Mouse (Mus musculus) duodenum, adult 2 months (tissue): ENCODE data around the gene 4930513O06Rik. TPM values are rescaled to one million over a fixed set of nuclear protein-coding genes. Genes with fewer than 3 reads are reported as not detected.

Experiments
- polyA plus RNA-seq: library from polyadenylated mRNA; depleted of rRNA; stranded (reverse); fragments of >200 nt; gene quantifications from 2 replicates; pipeline ENCODE4 v1.2.3, GENCODE M21; 2012; ENCODE audit warnings: low replicate concordance; rRNA removed

4930513O06Rik gene
- polyA plus RNA-seq, result not detected in 2 replicates

GRCm38 (mm10) chrX:139085943-139086342, at the start of gene 4930513O06Rik:
TSS of gene 4930513O06Rik (plus strand) at chrX:139086243.

GRCm38 (mm10) chrX:139085077-139085476, 966 bp upstream of the 4930513O06Rik start, which contains the start of gene Serpina7:
TSS of gene Serpina7 (minus strand) at chrX:139085236.

Other genes starting within 250 kb of the 4930513O06Rik start
- not detected in 2 replicates for gene Nrk, start 171.8 kb upstream of the 4930513O06Rik start, polyA plus RNA-seq
- not detected in 2 replicates for gene Serpina7, start 1.0 kb upstream of the 4930513O06Rik start, polyA plus RNA-seq
- gene 4933428M09Rik, start 93.0 kb downstream of the 4930513O06Rik start, polyA plus RNA-seq, result not detected in 2 replicates
- gene Mum1l1, start 123.8 kb downstream of the 4930513O06Rik start, polyA plus RNA-seq, result not detected in 2 replicates
- gene Trap1a, start 247.4 kb downstream of the 4930513O06Rik start, polyA plus RNA-seq, result not detected in 2 replicates